Mouse (Mus musculus): Measurements from ENCODE around the gene Wif1.
A peak's percentile ranks its signal among the peaks of the same experiment; 100 is the strongest.

Wif1 gene

GRCm38 (mm10) chr10:121033826-121034568 lies at the start of gene Wif1:
Gene Wif1 (plus strand): TSS chr10:121033960.
- DNase-seq (ENCODE audit: low spot score in 2 of 2), result peak; percentile 13 to 56

- no peak for DNase-seq (ENCODE audit: low spot score in 2 of 2)
These were observed 31.6 kb upstream of the Wif1 start for GRCm38 (mm10) chr10:121002135-121002534.

- no peak for DNase-seq (ENCODE audit: low spot score in 2 of 2)
These were observed 22.3 kb upstream of the Wif1 start for GRCm38 (mm10) chr10:121011496-121011895.

- DNase-seq (ENCODE audit: low spot score in 2 of 2), result no peak
These were observed 17.5 kb upstream of the Wif1 start for GRCm38 (mm10) chr10:121016291-121016690.

GRCm38 (mm10) chr10:121016711-121017503 lies 16.9 kb upstream of the Wif1 start:
- DNase-seq (ENCODE audit: low spot score in 2 of 2), result no peak

- DNase-seq (ENCODE audit: low spot score in 2 of 2), result no peak
These were observed 10.8 kb upstream of the Wif1 start for GRCm38 (mm10) chr10:121022951-121023350.

- DNase-seq (ENCODE audit: low spot score in 2 of 2), result peak in 1 of 2 experiments; percentile 41
These were observed 2.0 kb upstream of the Wif1 start for GRCm38 (mm10) chr10:121031802-121032201.

- DNase-seq (ENCODE audit: low spot score in 2 of 2), result peak; percentile 18 to 53
These were observed 500 bp upstream of the Wif1 start for GRCm38 (mm10) chr10:121033128-121033791.

GRCm38 (mm10) chr10:121034569-121034947 lies 798 bp downstream of the Wif1 start:
- no peak for DNase-seq (ENCODE audit: low spot score in 2 of 2)

GRCm38 (mm10) chr10:121038556-121039284 lies 5.0 kb downstream of the Wif1 start:
- DNase-seq (ENCODE audit: low spot score in 2 of 2), result no peak

- DNase-seq (ENCODE audit: low spot score in 2 of 2), result no peak
These were observed 7.2 kb downstream of the Wif1 start for GRCm38 (mm10) chr10:121040911-121041310.

- no peak for DNase-seq (ENCODE audit: low spot score in 2 of 2)
These were observed 13.7 kb downstream of the Wif1 start for GRCm38 (mm10) chr10:121047440-121047839.

GRCm38 (mm10) chr10:121052076-121052475 lies 18.3 kb downstream of the Wif1 start:
- DNase-seq (ENCODE audit: low spot score in 2 of 2), result no peak

- peak; percentile 52 to 65 for DNase-seq (ENCODE audit: low spot score in 2 of 2)
These were observed 21.9 kb downstream of the Wif1 start for GRCm38 (mm10) chr10:121055452-121056188.

GRCm38 (mm10) chr10:121056823-121057222 lies 23.1 kb downstream of the Wif1 start:
- DNase-seq (ENCODE audit: low spot score in 2 of 2), result no peak

- no peak for DNase-seq (ENCODE audit: low spot score in 2 of 2)
These were observed 25.6 kb downstream of the Wif1 start for GRCm38 (mm10) chr10:121059043-121060003.

- DNase-seq (ENCODE audit: low spot score in 2 of 2), result no peak
These were observed 27.6 kb downstream of the Wif1 start for GRCm38 (mm10) chr10:121061336-121061835.

GRCm38 (mm10) chr10:121062704-121063103 lies 28.9 kb downstream of the Wif1 start:
- DNase-seq (ENCODE audit: low spot score in 2 of 2), result no peak

GRCm38 (mm10) chr10:121067416-121067951 lies 33.7 kb downstream of the Wif1 start:
- DNase-seq (ENCODE audit: low spot score in 2 of 2), result no peak
